Mouse (Mus musculus) small intestine, adult 2 months (tissue): ENCODE measurements at regions not wholly inside any gene's neighbourhood (a gene's known extent, or its start where the extent isn't known, plus 50 kb on each side); places are given as distances from the start of the nearest gene placed in this dataset.

Experiments used
- H3K27ac ChIP-seq: fragments of 200-500 bp; 2 replicates; pipeline ENCODE4 v1.5.1; 2012; ENCODE audit warnings: low read depth, low read length, control low read depth, inconsistent platforms; ENCODE audit not compliant: insufficient read depth
- H3K27me3 ChIP-seq: fragments of 200-500 bp; 2 replicates; pipeline ENCODE4 v1.6.1; 2012; ENCODE audit warnings: mild to moderate bottlenecking, moderate library complexity, low read length, inconsistent platforms; ENCODE audit not compliant: control insufficient read depth, insufficient read depth
- H3K36me3 ChIP-seq: fragments of 200-500 bp; 2 replicates; pipeline ENCODE4 v1.6.1; 2012; ENCODE audit warnings: mild to moderate bottlenecking, low read length, control low read depth, inconsistent platforms; ENCODE audit not compliant: control insufficient read depth, insufficient read depth
- H3K4me1 ChIP-seq: fragments of 200-500 bp; 2 replicates; pipeline ENCODE4 v1.6.1; 2012; ENCODE audit warnings: low read length, inconsistent platforms, mixed read lengths; ENCODE audit not compliant: control insufficient read depth, insufficient read depth, insufficient read length
- H3K4me3 ChIP-seq: fragments of 200-500 bp; 2 replicates; pipeline ENCODE4 v1.5.1; 2012; ENCODE audit warnings: low read depth, mild to moderate bottlenecking, control low read depth, inconsistent platforms, low read length, moderate library complexity
- CTCF ChIP-seq: fragments of 200-500 bp; IDR thresholded peaks from 2 replicates; pipeline ENCODE4 v1.5.1; 2012; ENCODE audit warnings: low read depth, mild to moderate bottlenecking, control low read depth, inconsistent platforms, low read length, moderate library complexity, mixed read lengths; ENCODE audit not compliant: insufficient replicate concordance, insufficient read length; ENCODE audit errors: extremely low read depth
- POLR2A ChIP-seq: fragments of 200-500 bp; IDR thresholded peaks from 2 replicates; pipeline ENCODE4 v1.6.1; 2012; ENCODE audit warnings: low read depth, mild to moderate bottlenecking, control low read depth, inconsistent platforms, low read length, moderate library complexity
- WGBS: fragments of 180-500 bp; shearing (Covaris S2); methylation state at CpG from one replicate; pipeline ENCODE4 v1.1.7; 2018; 5-methylcytosine and 5-hydroxymethylcytosine counted together

DNA sequence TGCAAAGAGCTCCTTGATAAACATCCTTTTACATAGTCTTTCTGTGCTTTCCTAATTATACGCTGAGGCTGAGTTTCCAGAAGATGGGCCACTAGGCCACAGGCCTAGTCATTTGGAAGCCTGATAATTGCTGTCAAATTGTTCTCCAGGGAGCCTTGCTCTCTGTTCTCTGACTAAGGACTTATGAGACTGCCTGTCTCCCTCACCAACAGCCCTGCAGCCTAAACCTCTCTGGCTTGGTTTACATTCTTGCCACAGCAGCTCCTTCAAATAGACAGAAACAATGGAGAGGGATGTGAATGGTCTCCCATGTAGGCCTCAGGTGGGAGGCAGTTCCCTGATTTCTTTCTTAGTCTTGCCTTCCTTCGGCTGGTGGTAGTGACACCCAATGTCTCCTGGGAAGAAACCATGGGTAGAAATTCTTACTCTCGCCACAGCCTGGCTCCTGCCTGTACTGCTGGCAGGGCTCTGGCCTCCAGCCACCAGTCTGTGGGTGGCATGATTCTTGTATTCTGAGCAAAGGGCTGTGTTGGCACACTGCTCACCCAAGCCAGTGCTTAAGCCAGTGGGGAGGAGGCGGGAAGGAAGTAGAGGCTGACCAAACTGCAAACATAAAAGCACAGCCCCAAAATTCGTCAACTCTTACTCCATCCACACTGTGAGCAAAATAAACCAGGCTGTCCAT, 176.2 kb upstream of the Marcks start:
- H3K27ac ChIP-seq = no peak overlapping the region
- H3K36me3 ChIP-seq = no peaks in the 10 kb centered on the region
- no peaks in the 10 kb centered on the region for H3K27me3 ChIP-seq
- H3K4me3 ChIP-seq = no peak overlapping the region
- WGBS = 83% methylated on average over 5 of the region's 5 CpGs
- TF ChIP-seq POLR2A (no peak), CTCF (no peak)
- H3K4me1 ChIP-seq = peaks cover 3% of the 10 kb centered on the region; the same call in 1 of the 2 replicates

DNA sequence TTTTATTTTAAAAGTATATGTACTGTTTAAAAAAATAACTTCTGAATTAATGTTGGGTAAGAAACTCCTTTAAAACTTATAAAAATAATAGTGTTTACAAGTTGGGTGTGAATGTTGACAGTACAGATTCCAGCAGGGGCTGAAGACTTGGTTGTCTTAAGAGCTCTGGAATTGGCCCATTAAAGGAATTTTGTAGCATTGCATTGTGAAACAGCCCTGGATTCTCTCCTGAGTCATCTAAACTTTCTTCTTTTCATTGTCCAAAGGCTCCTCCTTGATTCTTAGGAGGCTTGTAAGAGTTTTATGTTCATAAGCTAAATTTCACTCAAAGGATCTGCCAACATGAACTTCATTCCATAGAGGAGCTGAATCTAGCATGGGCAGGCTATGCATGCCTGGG, 174.7 kb upstream of the Marcks start:
- TF ChIP-seq CTCF = no peak
- no peak for TF ChIP-seq POLR2A
- H3K27me3 ChIP-seq = no peaks in the 10 kb centered on the region
- peaks cover 3% of the 10 kb centered on the region; the same call in 1 of the 2 replicates for H3K4me1 ChIP-seq
- H3K27ac ChIP-seq = no peak overlapping the region
- no peaks in the 10 kb centered on the region for H3K36me3 ChIP-seq
- H3K4me3 ChIP-seq = no peak overlapping the region

DNA sequence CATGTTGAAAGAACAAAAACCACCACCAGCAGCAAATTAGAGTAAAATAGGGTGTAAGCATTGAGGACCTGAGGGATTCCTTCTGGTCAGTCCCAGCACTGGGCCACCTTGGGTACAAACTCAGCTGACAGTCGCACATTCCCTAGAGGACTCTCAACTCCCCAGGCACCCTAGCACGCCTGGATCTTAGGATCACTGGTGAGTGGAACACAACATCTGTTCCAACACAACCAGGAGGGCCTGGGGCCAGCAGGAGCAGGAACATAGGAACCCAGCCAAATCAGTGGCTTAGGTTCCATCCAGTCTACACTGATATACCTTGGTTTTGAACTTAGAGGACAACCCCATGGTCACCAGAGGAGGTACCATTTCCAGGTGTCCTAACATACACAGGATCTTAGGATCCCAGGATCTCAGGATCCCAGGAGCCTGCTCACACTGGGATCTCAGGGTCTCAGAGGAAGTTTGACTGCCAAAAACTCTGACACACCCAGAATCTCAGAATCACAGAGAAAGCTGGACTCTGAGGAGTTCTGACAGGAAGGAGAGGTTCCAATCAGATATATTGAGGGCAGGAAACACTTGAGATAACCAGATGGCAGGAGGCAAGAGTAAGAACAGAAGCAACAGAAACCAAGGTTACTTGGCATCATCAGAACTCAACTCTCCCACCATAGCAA, 171.7 kb upstream of the Marcks start:
- Histone ChIP-seq H3K36me3 (no peaks in the 10 kb centered on the region), H3K4me3 (no peak overlapping the region), H3K27ac (no peak overlapping the region), H3K4me1 (peaks cover 3% of the 10 kb centered on the region; the same call in 1 of the 2 replicates), H3K27me3 (no peaks in the 10 kb centered on the region)
- WGBS = 93% methylated on average over 2 of the region's 2 CpGs
- TF ChIP-seq CTCF (no peak), POLR2A (no peak)

DNA sequence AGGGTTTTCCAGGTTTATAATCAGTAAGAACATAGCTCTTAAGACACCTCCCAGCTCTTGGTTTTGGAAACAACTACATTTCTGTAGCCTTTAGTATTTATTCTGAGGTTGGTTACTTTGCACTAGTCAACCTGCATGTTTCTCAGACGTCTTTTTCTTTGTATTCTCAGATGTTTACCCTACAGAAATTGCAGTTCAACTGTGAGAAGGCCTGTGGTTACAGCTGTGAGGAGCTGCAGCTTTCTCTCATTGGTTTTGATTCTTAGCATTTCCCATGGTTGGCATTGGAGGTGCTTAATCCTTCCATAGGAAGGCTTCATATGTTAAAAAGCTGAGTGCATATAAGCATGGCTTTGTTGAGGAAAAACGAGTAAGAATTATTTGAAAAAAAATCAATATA, 165.9 kb upstream of the Marcks start:
- WGBS = 51% methylated on average over 2 of the region's 2 CpGs
- no peak overlapping the region for H3K27ac ChIP-seq
- H3K4me3 ChIP-seq = no peak overlapping the region
- no peaks in the 10 kb centered on the region for H3K36me3 ChIP-seq
- H3K27me3 ChIP-seq = no peaks in the 10 kb centered on the region
- no peak for TF ChIP-seq CTCF
- TF ChIP-seq POLR2A = no peak
- H3K4me1 ChIP-seq = no peaks in the 10 kb centered on the region

DNA sequence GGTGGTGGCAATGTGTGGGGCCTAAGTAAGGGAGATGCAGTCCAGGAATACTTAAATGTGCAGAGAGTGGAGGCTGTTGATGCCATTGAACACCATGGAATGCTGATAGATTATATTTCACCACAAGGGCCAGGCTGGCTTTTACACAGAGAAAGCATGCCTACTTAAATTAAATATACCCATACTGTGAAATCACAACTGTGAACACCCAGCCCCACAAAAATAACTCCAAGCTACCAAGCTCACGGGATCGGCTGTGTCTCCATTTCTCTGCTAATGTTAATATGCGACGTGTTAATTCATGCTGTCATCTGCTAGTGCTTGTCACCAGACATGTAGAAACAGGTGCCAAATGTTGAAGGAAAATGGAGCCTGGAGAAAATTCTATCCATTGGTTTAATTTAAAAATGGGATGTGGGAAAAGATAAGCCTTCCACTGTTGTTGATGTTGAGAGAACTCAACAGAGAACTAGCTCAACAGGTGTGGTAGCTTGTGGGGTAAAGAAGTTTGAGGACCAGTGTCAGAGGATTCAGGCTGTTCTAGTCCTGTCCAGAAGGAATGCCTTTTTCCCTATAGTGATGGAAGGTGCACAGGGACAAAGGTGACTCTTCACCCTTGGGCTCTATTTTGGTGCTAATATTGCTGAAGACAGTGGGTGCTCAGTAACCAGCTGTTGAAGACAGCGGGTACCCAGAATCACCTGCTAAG, 161.6 kb upstream of the Marcks start:
- Histone ChIP-seq H3K36me3 (no peaks in the 10 kb centered on the region), H3K27me3 (no peaks in the 10 kb centered on the region), H3K27ac (no peak overlapping the region), H3K4me1 (no peaks in the 10 kb centered on the region), H3K4me3 (no peak overlapping the region)
- 97% methylated on average over 5 of the region's 5 CpGs for WGBS
- no peak for TF ChIP-seq CTCF
- no peak for TF ChIP-seq POLR2A

DNA sequence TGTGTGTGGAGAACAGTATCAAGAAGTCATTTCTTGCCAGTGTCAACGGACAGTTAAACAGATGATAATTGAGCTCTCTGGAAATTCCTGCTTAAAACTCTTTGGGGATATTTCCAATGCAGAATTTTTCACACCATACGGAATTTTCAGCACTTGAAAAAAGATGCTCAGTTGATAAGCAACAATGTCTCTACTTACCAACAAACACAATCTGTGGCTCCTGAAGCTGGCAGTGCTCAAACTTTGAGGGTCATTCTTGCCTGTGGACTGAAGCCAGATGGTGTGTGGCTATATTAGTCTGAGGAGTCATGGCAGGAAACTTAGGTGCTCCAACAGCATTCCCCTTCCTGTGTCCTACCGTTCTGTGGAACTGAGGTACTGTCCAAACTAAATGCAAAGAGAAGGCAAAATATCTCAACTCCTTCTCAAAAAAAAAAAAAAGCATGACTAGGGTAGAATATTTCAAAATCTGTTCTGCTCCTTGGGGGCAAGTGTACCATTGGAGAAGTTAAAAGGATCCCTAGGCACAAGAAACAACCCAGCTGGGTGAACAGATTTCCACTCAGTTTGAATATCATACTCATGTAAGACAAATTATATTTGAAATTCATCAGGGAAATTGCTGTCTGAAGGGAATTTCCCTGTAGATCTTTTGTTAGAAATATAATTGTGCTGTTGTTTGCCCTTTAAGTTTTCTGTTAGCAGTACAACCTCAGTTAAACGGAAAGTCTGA, 160.1 kb upstream of the Marcks start:
- whole genome bisulfite sequencing = 89% methylated on average over 4 of the region's 4 CpGs
- no peak overlapping the region for H3K4me3 ChIP-seq
- no peak for TF ChIP-seq POLR2A
- no peak for TF ChIP-seq CTCF
- no peak overlapping the region for H3K27ac ChIP-seq
- H3K27me3 ChIP-seq = no peaks in the 10 kb centered on the region
- no peaks in the 10 kb centered on the region for H3K4me1 ChIP-seq
- H3K36me3 ChIP-seq = no peaks in the 10 kb centered on the region

DNA sequence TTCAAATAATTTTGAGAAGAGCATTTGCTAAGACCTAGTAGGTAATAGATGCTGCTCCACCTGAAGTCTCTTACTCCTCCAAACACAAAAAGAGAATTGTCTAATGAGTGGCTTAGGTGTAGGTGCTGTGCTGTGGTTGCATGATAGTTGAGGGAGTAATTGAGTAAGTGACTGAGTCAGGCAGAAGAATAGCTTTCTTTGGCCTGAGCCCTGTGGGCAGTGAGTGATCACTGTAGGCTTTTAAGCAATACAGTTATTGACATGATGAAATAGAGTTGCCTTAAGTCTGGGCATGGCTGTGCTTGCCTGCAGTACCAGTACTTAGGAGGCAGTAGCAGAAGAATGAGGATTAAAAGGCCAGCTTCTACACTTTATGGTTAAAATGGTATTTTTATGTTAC, 155.5 kb upstream of the Marcks start:
- no peaks in the 10 kb centered on the region; the same call in 1 of the 2 replicates for H3K4me1 ChIP-seq
- no peaks in the 10 kb centered on the region for H3K27me3 ChIP-seq
- TF ChIP-seq CTCF (no peak), POLR2A (no peak)
- H3K27ac ChIP-seq = no peak overlapping the region
- H3K36me3 ChIP-seq = no peaks in the 10 kb centered on the region
- H3K4me3 ChIP-seq = no peak overlapping the region
